Mouse (Mus musculus) lung, embryonic 14.5 days (tissue): ENCODE data around the gene Dnaja3. TPM values are rescaled to one million over a fixed set of nuclear protein-coding genes. Genes with fewer than 3 reads are reported as not detected.

Source experiments
- ATAC-seq: fragments of 200-750 bp; cut with Nextera tagmentation; 2 replicates; pipeline ENCODE4 v1.8.0; 2017; ENCODE audit warnings: mild to moderate bottlenecking, moderate TSS enrichment, moderate library complexity; ENCODE audit not compliant: insufficient read depth
- DNase-seq: peaks from one replicate; pipeline ENCODE4 v3.0.0-alpha.2; 2015
- H3K27ac ChIP-seq: fragments of 300-500 bp; sonication (generic); 2 replicates; pipeline ENCODE4 v1.5.1; 2014; ENCODE audit warnings: low read depth, mild to moderate bottlenecking, moderate library complexity
- H3K27me3 ChIP-seq: fragments of 300-500 bp; sonication (generic); 2 replicates; pipeline ENCODE4 v1.6.1; 2014; ENCODE audit warnings: low read length, control low read depth; ENCODE audit not compliant: insufficient read depth
- H3K36me3 ChIP-seq: fragments of 300-500 bp; sonication (generic); 2 replicates; pipeline ENCODE4 v1.6.1; 2014; ENCODE audit warnings: control low read depth; ENCODE audit not compliant: insufficient read depth
- H3K4me1 ChIP-seq: fragments of 300-500 bp; sonication (generic); 2 replicates; pipeline ENCODE4 v1.6.1; 2014; ENCODE audit warnings: antibody characterized with exemption, control low read depth; ENCODE audit not compliant: insufficient read depth
- H3K4me2 ChIP-seq: fragments of 300-500 bp; sonication (generic); 2 replicates; pipeline ENCODE4 v1.6.1; 2014; ENCODE audit warnings: mild to moderate bottlenecking
- H3K4me3 ChIP-seq: fragments of 300-500 bp; sonication (generic); 2 replicates; pipeline ENCODE4 v1.5.1; 2014; ENCODE audit warnings: low read depth, low read length
- H3K9ac ChIP-seq: fragments of 300-500 bp; sonication (generic); 2 replicates; pipeline ENCODE4 v1.6.1; 2014
- H3K9me3 ChIP-seq: fragments of 300-500 bp; sonication (generic); 2 replicates; pipeline ENCODE4 v1.6.1; 2016; ENCODE audit warnings: low read depth, low read length, control low read depth
- CTCF ChIP-seq: IDR thresholded peaks from 2 replicates; pipeline ENCODE4 v1.5.1; 2016; ENCODE audit warnings: antibody characterized with exemption, low read depth
- WGBS: fragments of 180-500 bp; shearing (Covaris S2); extraction: QIAGEN DNeasy Blood & Tissue Kit; methylation state at CpG from one replicate; pipeline ENCODE4 v1.1.7; 2014; 5-methylcytosine and 5-hydroxymethylcytosine counted together
- polyA plus RNA-seq: library from polyadenylated mRNA; unstranded; fragments of >200 nt; fragmentation: Nextera tagmentation; extraction: Ambion mirVana; gene quantifications from 2 replicates; pipeline ENCODE4 v1.2.1, GENCODE M21; 2014

The Dnaja3 gene
- polyA plus RNA-seq, 1 experiment from 2014 or later, result 59.3 TPM

GRCm38 (mm10) chr16:4602189-4602588 lies 37.6 kb upstream of the Dnaja3 start:
- H3K9me3 ChIP-seq, result no peaks in the 10 kb centered on the region
- WGBS, result 11% methylated on average over 3 of the region's 3 CpGs
- H3K4me2 ChIP-seq, result 0 out of 2 replicates have a peak overlapping the region, but pooled peaks have one; percentile 3
- H3K9ac ChIP-seq, result peak overlapping the region; percentile 11; the same call in 1 of the 2 replicates
- no peaks in the 10 kb centered on the region for H3K27me3 ChIP-seq
- no peak overlapping the region for H3K4me3 ChIP-seq
- DNase-seq (no peak), ATAC-seq (no peak)
- no peak for TF ChIP-seq CTCF
- no peaks in the 10 kb centered on the region; the same call in 1 of the 2 replicates for H3K36me3 ChIP-seq
- peak overlapping the region; percentile 90 for H3K27ac ChIP-seq
- peaks cover 55% of the 10 kb centered on the region for H3K4me1 ChIP-seq

- peak; percentile 63 for DNase-seq
- Histone ChIP-seq H3K4me1 (peaks cover 56% of the 10 kb centered on the region), H3K27me3 (no peaks in the 10 kb centered on the region), H3K9me3 (no peaks in the 10 kb centered on the region), H3K9ac (peak overlapping the region; percentile 33; the same call in 1 of the 2 replicates), H3K27ac (peak overlapping the region; percentile 90), H3K4me2 (peak overlapping the region; percentile 16), H3K36me3 (no peaks in the 10 kb centered on the region; the same call in 1 of the 2 replicates), H3K4me3 (no peak overlapping the region)
- peak; percentile 70 for ATAC-seq
- no peak for TF ChIP-seq CTCF
- WGBS, result 27% methylated on average over 7 of the region's 7 CpGs
Measured at GRCm38 (mm10) chr16:4602766-4603452, 36.9 kb upstream of the Dnaja3 start.

GRCm38 (mm10) chr16:4603453-4603837 lies 36.3 kb upstream of the Dnaja3 start:
- Histone ChIP-seq H3K4me2 (peak overlapping the region; percentile 16), H3K27ac (peak overlapping the region; percentile 90), H3K27me3 (no peaks in the 10 kb centered on the region), H3K9ac (peak overlapping the region; percentile 33; the same call in 1 of the 2 replicates), H3K36me3 (no peaks in the 10 kb centered on the region), H3K4me3 (no peak overlapping the region), H3K4me1 (peaks cover 56% of the 10 kb centered on the region), H3K9me3 (no peaks in the 10 kb centered on the region)
- ATAC-seq (no peak; the same call in 1 of the 2 replicates), DNase-seq (no peak)
- 39% methylated on average over 1 of the region's 1 CpGs for WGBS
- TF ChIP-seq CTCF, result no peak

- peak overlapping the region; percentile 32 for H3K9ac ChIP-seq
- WGBS, result 45% methylated on average over 11 of the region's 11 CpGs
- H3K27me3 ChIP-seq, result no peaks in the 10 kb centered on the region
- H3K36me3 ChIP-seq, result peaks cover 8% of the 10 kb centered on the region
- H3K9me3 ChIP-seq, result no peaks in the 10 kb centered on the region
- H3K4me2 ChIP-seq, result 0 out of 2 replicates have a peak overlapping the region, but pooled peaks have one; percentile 10
- no peak for TF ChIP-seq CTCF
- DNase-seq, result no peak
- H3K4me3 ChIP-seq, result no peak overlapping the region
- peaks cover 50% of the 10 kb centered on the region for H3K4me1 ChIP-seq
- ATAC-seq, result no peak
- H3K27ac ChIP-seq, result peak overlapping the region; percentile 90
Measured at GRCm38 (mm10) chr16:4604293-4604837, 35.4 kb upstream of the Dnaja3 start.

GRCm38 (mm10) chr16:4605514-4606131 lies 34.2 kb upstream of the Dnaja3 start:
- DNase-seq (no peak), ATAC-seq (no peak)
- Histone ChIP-seq H3K27ac (0 out of 2 replicates have a peak overlapping the region, but pooled peaks have one; percentile 3), H3K36me3 (peaks cover 19% of the 10 kb centered on the region), H3K27me3 (no peaks in the 10 kb centered on the region), H3K4me1 (peaks cover 50% of the 10 kb centered on the region), H3K9me3 (no peaks in the 10 kb centered on the region), H3K9ac (no peak overlapping the region), H3K4me3 (no peak overlapping the region), H3K4me2 (no peak overlapping the region)
- 51% methylated on average over 13 of the region's 13 CpGs for WGBS
- no peak for TF ChIP-seq CTCF

- Histone ChIP-seq H3K4me3 (no peak overlapping the region), H3K4me1 (peaks cover 50% of the 10 kb centered on the region), H3K27me3 (no peaks in the 10 kb centered on the region), H3K9ac (no peak overlapping the region), H3K9me3 (no peaks in the 10 kb centered on the region), H3K4me2 (peak overlapping the region; percentile 16; the same call in 1 of the 2 replicates), H3K36me3 (peaks cover 26% of the 10 kb centered on the region), H3K27ac (0 out of 2 replicates have a peak overlapping the region, but pooled peaks have one; percentile 3)
- ATAC-seq, result no peak
- peak; percentile 66 for TF ChIP-seq CTCF
- 15% methylated on average over 5 of the region's 5 CpGs for WGBS
- peak; percentile 72 for DNase-seq
Measured at GRCm38 (mm10) chr16:4606431-4607084, 33.2 kb upstream of the Dnaja3 start.
